Mouse (Mus musculus) liver, embryonic 16.5 days (tissue): ENCODE results near the gene Gm8947. TPM values are rescaled to one million over a fixed set of nuclear protein-coding genes. Genes with fewer than 3 reads are reported as not detected.

Source experiments
- ATAC-seq: fragments of 200-750 bp; cut with Nextera tagmentation; 2 replicates; pipeline ENCODE4 v1.8.0; 2017; ENCODE audit warnings: low read depth, mild to moderate bottlenecking, moderate number of reproducible peaks, moderate library complexity
- H3K27ac ChIP-seq: fragments of 300-500 bp; sonication (generic); 2 replicates; pipeline ENCODE4 v1.5.1; 2014; ENCODE audit warnings: mild to moderate bottlenecking, low read length
- H3K27me3 ChIP-seq: fragments of 300-500 bp; sonication (generic); 2 replicates; pipeline ENCODE4 v1.6.1; 2014; ENCODE audit warnings: low read depth, low read length, mixed read lengths; ENCODE audit not compliant: control insufficient read depth, insufficient read depth
- H3K36me3 ChIP-seq: fragments of 300-500 bp; sonication (generic); 2 replicates; pipeline ENCODE4 v1.6.1; 2014; ENCODE audit warnings: mild to moderate bottlenecking; ENCODE audit not compliant: control insufficient read depth, insufficient read depth
- H3K4me1 ChIP-seq: fragments of 300-500 bp; sonication (generic); 2 replicates; pipeline ENCODE4 v1.6.1; 2014; ENCODE audit warnings: low read depth, low read length, mixed read lengths; ENCODE audit not compliant: control insufficient read depth
- H3K4me2 ChIP-seq: fragments of 300-500 bp; sonication (generic); 2 replicates; pipeline ENCODE4 v1.6.1; 2014; ENCODE audit warnings: low read depth, low read length, mixed read lengths
- H3K4me3 ChIP-seq: fragments of 300-500 bp; sonication (generic); 2 replicates; pipeline ENCODE4 v1.5.1; 2014; ENCODE audit warnings: low read depth, mild to moderate bottlenecking, low read length
- H3K9ac ChIP-seq: fragments of 300-500 bp; sonication (generic); 2 replicates; pipeline ENCODE4 v1.6.1; 2014; ENCODE audit warnings: low read depth, low read length
- H3K9me3 ChIP-seq: fragments of 300-500 bp; sonication (generic); replicated peaks from 2 replicates; pipeline ENCODE4 v1.6.1; 2016; ENCODE audit warnings: low read length; ENCODE audit not compliant: control insufficient read depth
- WGBS: fragments of 180-500 bp; shearing (Covaris S2); extraction: QIAGEN DNeasy Blood & Tissue Kit; methylation state at CpG from one replicate; pipeline ENCODE4 v1.1.7; 2014; ENCODE audit not compliant: insufficient replicate concordance; 5-methylcytosine and 5-hydroxymethylcytosine counted together
- polyA plus RNA-seq: library from polyadenylated mRNA; unstranded; fragments of >200 nt; fragmentation: Nextera tagmentation; extraction: Ambion mirVana; gene quantifications from 2 replicates; pipeline ENCODE4 v1.2.1, GENCODE M21; 2015

The Gm8947 gene
- polyA plus RNA-seq, 1 experiment from 2014 or later: 1.3 TPM

- ATAC-seq: no peak
- WGBS: 55% methylated on average over 1 of the region's 1 CpGs
- Histone ChIP-seq H3K27ac (no peak overlapping the region), H3K9ac (no peak overlapping the region), H3K36me3 (no peaks in the 10 kb centered on the region), H3K9me3 (no peaks in the 10 kb centered on the region), H3K4me3 (no peak overlapping the region), H3K4me2 (no peak overlapping the region), H3K4me1 (no peaks in the 10 kb centered on the region), H3K27me3 (no peaks in the 10 kb centered on the region)
These were observed 36.3 kb downstream of the Gm8947 start for GRCm38 (mm10) chr1:151228320-151228989.

- Histone ChIP-seq H3K4me1 (no peaks in the 10 kb centered on the region), H3K27me3 (no peaks in the 10 kb centered on the region), H3K4me2 (no peak overlapping the region), H3K27ac (no peak overlapping the region), H3K9ac (no peak overlapping the region), H3K4me3 (no peak overlapping the region), H3K9me3 (no peaks in the 10 kb centered on the region), H3K36me3 (no peaks in the 10 kb centered on the region)
- WGBS: 63% methylated on average over 3 of the region's 3 CpGs
- no peak for ATAC-seq
These were observed 40.2 kb downstream of the Gm8947 start for GRCm38 (mm10) chr1:151232346-151232745.

- Histone ChIP-seq H3K4me3 (no peak overlapping the region), H3K9me3 (no peaks in the 10 kb centered on the region), H3K27me3 (no peaks in the 10 kb centered on the region), H3K4me2 (no peak overlapping the region), H3K9ac (no peak overlapping the region), H3K4me1 (no peaks in the 10 kb centered on the region), H3K27ac (no peak overlapping the region), H3K36me3 (no peaks in the 10 kb centered on the region)
- no peak for ATAC-seq
- WGBS: 63% methylated on average over 3 of the region's 3 CpGs
These were observed 41.6 kb downstream of the Gm8947 start for GRCm38 (mm10) chr1:151233756-151234155.

DNA sequence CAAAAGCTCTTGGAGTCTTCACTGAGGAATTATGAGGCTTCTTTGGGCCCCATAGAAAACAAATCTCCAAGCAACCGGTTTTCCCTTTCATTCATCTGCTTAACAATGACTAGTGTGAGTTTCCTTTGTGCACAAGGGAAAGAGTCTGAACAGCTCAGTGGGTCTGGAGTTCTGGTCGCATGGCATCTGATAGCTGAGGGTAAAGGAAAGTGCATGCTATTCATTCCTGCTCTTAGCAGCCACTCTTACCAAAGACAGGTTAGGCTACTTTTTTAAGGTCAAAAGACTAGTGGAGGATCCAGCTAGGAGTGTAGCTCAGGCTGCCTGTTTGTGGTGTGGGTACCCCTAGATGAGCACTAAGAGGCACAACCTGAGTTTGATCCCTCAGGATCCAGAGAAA, 43.4 kb downstream of the Gm8947 start:
- H3K27ac ChIP-seq: no peak overlapping the region
- H3K4me1 ChIP-seq: no peaks in the 10 kb centered on the region
- H3K27me3 ChIP-seq: no peaks in the 10 kb centered on the region
- H3K9ac ChIP-seq: no peak overlapping the region
- no peaks in the 10 kb centered on the region for H3K36me3 ChIP-seq
- H3K4me2 ChIP-seq: no peak overlapping the region
- WGBS: 44% methylated on average over 2 of the region's 2 CpGs
- no peak overlapping the region for H3K4me3 ChIP-seq
- ATAC-seq: no peak
- H3K9me3 ChIP-seq: no peaks in the 10 kb centered on the region

DNA sequence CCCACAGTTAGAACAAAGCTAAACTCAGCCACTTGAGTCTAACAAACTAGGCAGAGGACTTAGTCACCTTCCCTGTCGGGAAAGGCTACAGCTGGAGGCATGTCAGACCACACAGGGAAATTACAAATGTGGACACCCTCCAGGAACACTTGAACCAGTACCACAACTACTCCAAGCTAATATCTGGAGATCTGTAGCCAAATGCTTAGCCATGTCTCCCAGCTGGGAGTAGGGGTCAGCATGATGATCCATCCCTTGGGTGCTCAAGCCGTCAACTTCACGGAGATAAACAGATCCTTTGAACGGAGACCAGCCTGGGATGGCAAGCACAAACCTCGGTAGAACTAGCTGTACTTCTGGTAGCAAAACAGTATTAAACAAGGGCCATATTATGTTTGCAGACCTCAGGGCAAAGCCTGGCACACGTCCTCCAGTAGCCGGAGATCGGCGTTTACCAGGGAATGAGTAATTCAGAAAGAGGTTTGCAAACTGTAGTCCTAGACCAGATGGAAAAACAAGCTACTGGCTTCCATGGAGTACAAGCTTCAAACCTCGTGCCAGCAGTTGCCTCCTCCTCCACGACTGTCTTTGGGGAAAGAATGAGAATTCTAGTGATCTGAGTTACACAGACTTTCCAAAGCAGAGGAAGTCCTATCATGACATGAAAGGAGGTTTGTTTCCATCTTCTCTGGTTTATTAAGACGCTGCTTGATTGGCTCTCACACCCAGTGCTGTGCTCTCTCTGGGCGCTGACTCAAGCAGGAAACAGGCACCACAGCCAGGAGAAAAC, 44.2 kb downstream of the Gm8947 start:
- Histone ChIP-seq H3K9me3 (no peaks in the 10 kb centered on the region), H3K4me3 (no peak overlapping the region), H3K27me3 (no peaks in the 10 kb centered on the region), H3K4me2 (no peak overlapping the region), H3K9ac (no peak overlapping the region), H3K4me1 (no peaks in the 10 kb centered on the region), H3K27ac (no peak overlapping the region), H3K36me3 (no peaks in the 10 kb centered on the region)
- WGBS: 53% methylated on average over 13 of the region's 13 CpGs
- ATAC-seq: no peak

DNA sequence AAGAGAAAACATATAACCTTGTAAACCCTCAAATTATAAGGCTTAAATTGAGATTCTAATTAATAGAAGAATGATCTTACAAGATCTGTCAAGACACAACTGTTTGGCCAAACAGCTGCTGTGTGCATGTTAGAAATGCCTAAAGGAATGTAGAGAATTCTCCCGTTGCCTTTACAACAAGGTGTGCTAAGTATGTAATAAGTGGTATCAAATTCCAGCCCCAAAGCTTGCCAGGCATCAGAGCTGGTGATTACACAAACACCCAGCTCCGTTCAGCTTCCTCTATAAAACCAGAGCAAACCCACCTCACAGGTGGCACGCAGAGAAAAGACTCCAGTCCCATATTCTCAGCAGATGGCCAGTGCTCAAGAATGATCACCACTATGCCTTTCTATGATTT, 45.6 kb downstream of the Gm8947 start:
- WGBS: 66% methylated on average over 3 of the region's 3 CpGs
- Histone ChIP-seq H3K27me3 (no peaks in the 10 kb centered on the region), H3K4me2 (no peak overlapping the region), H3K36me3 (no peaks in the 10 kb centered on the region), H3K4me3 (no peak overlapping the region), H3K27ac (no peak overlapping the region), H3K4me1 (no peaks in the 10 kb centered on the region), H3K9me3 (no peaks in the 10 kb centered on the region), H3K9ac (no peak overlapping the region)
- ATAC-seq: no peak

GRCm38 (mm10) chr1:151243332-151243731, 51.2 kb downstream of the Gm8947 start:
- no peak for ATAC-seq
- Histone ChIP-seq H3K4me1 (no peaks in the 10 kb centered on the region), H3K27me3 (no peaks in the 10 kb centered on the region), H3K4me2 (no peak overlapping the region), H3K36me3 (no peaks in the 10 kb centered on the region), H3K4me3 (no peak overlapping the region), H3K27ac (no peak overlapping the region), H3K9ac (no peak overlapping the region), H3K9me3 (no peaks in the 10 kb centered on the region)
- 56% methylated on average over 4 of the region's 4 CpGs for WGBS

Other genes with a start within 250 kb of the Gm8947 start
- gene Hmcn1, start 198.9 kb upstream of the Gm8947 start, polyA plus RNA-seq: 1.3 and 2.0 TPM in 2 replicates
- 1.4 and 1.8 TPM in 2 replicates for gene Gm47985, start 9.8 kb upstream of the Gm8947 start, polyA plus RNA-seq
- gene Gm47995, start 6.1 kb downstream of the Gm8947 start, polyA plus RNA-seq: 0.64 and 0.98 TPM in 2 replicates
- gene 3110040M04Rik, start 11.7 kb downstream of the Gm8947 start, polyA plus RNA-seq: 0.84 and 1.4 TPM in 2 replicates
- gene Gm47996, start 17.8 kb downstream of the Gm8947 start, polyA plus RNA-seq: 0.12 and 0.20 TPM in 2 replicates
- gene Ivns1abp, start 152.1 kb downstream of the Gm8947 start, polyA plus RNA-seq: 77.1 and 78.5 TPM in 2 replicates
- 19.1 and 19.7 TPM in 2 replicates for gene Swt1, start 236.1 kb downstream of the Gm8947 start, polyA plus RNA-seq
- gene Trmt1l, start 236.2 kb downstream of the Gm8947 start, polyA plus RNA-seq: 13.9 and 15.1 TPM in 2 replicates